Mouse (Mus musculus) ES-E14 (cell line): ENCODE results near the gene Adh1. TPM values are rescaled to one million over a fixed set of nuclear protein-coding genes. Genes with fewer than 3 reads are reported as not detected.

Experiments
- DNase-seq: peaks from one replicate; pipeline ENCODE4 v3.0.0-alpha.2; 2013; ENCODE audit warnings: low read depth, low spot score
- H3K27ac ChIP-seq: 2 replicates; pipeline ENCODE4 v1.5.1; 2012; ENCODE audit warnings: low read depth, mild to moderate bottlenecking, low read length, moderate library complexity, mixed read lengths; ENCODE audit not compliant: poor library complexity, insufficient read depth, severe bottlenecking
- H3K36me3 ChIP-seq: 2 replicates; pipeline ENCODE4 v1.6.1; 2012; ENCODE audit warnings: mild to moderate bottlenecking, low read length, moderate library complexity, mixed read lengths; ENCODE audit not compliant: control insufficient read depth, poor library complexity, insufficient read depth, severe bottlenecking
- H3K4me1 ChIP-seq, 2 experiments: fragments of 150-350 bp in 1 of 2; sonication (generic) in 1 of 2; 2 replicates each; pipeline ENCODE4 v1.6.1; 2012; ENCODE audit warnings: low read length in 2 of 2, mild to moderate bottlenecking in 1 of 2, mixed read lengths in 1 of 2; ENCODE audit not compliant: control insufficient read depth in 2 of 2, insufficient read depth in 2 of 2, poor library complexity in 1 of 2
- H3K4me3 ChIP-seq, 2 experiments: fragments of 150-350 bp in 1 of 2; sonication (generic) in 1 of 2; 2 replicates each; pipeline ENCODE4 v1.5.1; 2012; ENCODE audit warnings: low read length in 2 of 2, low read depth in 1 of 2, mild to moderate bottlenecking in 1 of 2, mixed read lengths in 1 of 2; ENCODE audit not compliant: insufficient read depth in 1 of 2, poor library complexity in 1 of 2, severe bottlenecking in 1 of 2
- H3K9ac ChIP-seq: 2 replicates; pipeline ENCODE4 v1.6.1; 2012; ENCODE audit warnings: low read depth, mild to moderate bottlenecking, low read length, mixed read lengths; ENCODE audit not compliant: poor library complexity, insufficient read depth, severe bottlenecking
- H3K9me3 ChIP-seq: fragments of 150-350 bp; sonication (generic); 2 replicates; pipeline ENCODE4 v1.6.1; 2012; ENCODE audit warnings: low read depth, mild to moderate bottlenecking, low read length; ENCODE audit not compliant: control insufficient read depth, insufficient read depth
- CHD2 ChIP-seq: IDR thresholded peaks from 2 replicates; pipeline ENCODE4 v1.6.1; 2014; ENCODE audit warnings: mild to moderate bottlenecking, low read depth, low read length, inconsistent platforms
- HCFC1 ChIP-seq: IDR thresholded peaks from 2 replicates; pipeline ENCODE4 v1.6.1; 2012; ENCODE audit warnings: low read length, inconsistent platforms, borderline replicate concordance; ENCODE audit not compliant: insufficient read depth
- MAFK ChIP-seq: IDR thresholded peaks from 2 replicates; pipeline ENCODE4 v1.6.1; 2014; ENCODE audit warnings: mild to moderate bottlenecking, low read depth, low read length, inconsistent platforms; ENCODE audit not compliant: insufficient read depth
- ZC3H11A ChIP-seq: IDR thresholded peaks from 2 replicates; pipeline ENCODE4 v1.6.1; 2012; ENCODE audit warnings: low read depth, mild to moderate bottlenecking, inconsistent platforms, low read length, borderline replicate concordance
- ZNF384 ChIP-seq: IDR thresholded peaks from 2 replicates; pipeline ENCODE4 v1.6.1; 2012; ENCODE audit warnings: low read depth, low read length, inconsistent platforms
- in situ Hi-C, 2 experiments: fragments of 600-800 bp; cut with MboI; formaldehyde crosslinking; loops; one replicate each; pipeline ENCODE4 v1.15.1; 2025; ENCODE audit warnings: low sequenced_read_pairs in 2 of 2, inconsistent platforms in 1 of 2; ENCODE audit not compliant: unreplicated experiment in 2 of 2
- total RNA-seq: library from RNA; depleted of rRNA; stranded (reverse); fragments of 300-350 nt; gene quantifications from 2 replicates; pipeline ENCODE4 v1.2.3, GENCODE M21; 2012

The Adh1 gene
- total RNA-seq, 1 experiment: 0.36 TPM

DNA sequence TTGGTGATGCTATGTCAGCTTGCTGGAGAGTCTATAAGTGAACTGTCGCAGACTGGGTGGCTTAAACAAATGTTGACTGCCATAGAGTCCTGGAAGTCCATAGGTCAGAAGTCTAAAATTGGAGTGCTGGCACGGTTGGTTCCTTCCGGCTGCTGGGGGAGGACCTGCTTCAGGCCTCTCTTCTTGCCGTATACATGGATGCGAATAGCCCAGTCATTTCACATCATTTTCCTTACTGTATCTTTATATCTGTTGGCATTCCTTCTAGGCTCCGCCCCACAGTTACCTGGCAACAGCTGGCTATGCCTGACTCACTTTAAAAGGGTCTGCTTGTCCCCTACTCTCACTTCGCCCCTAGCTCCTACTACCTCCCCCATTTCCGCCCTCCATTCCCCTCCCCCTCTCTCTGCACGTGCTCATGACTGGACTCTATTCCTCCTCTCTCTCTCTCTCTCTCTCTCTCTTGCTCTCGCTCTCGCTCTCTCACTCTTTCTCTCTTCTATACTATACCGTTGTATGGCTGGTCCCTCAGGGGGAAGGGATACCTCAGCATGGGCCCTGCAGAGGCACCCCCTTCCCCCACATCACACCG is 36.3 kb upstream of the Adh1 start:
- Histone ChIP-seq H3K9ac (no peak overlapping the region), H3K4me1 (peaks cover 0 to 6% of the 10 kb centered on the region in 2 experiments; a peak in 2 of 4 replicates), H3K27ac (no peak overlapping the region), H3K4me3 (no peak overlapping the region), H3K36me3 (no peaks in the 10 kb centered on the region), H3K9me3 (no peaks in the 10 kb centered on the region)
- TF ChIP-seq CHD2: no peak
- no peak for TF ChIP-seq ZNF384
- no peak for TF ChIP-seq MAFK
- no peak for TF ChIP-seq ZC3H11A
- TF ChIP-seq HCFC1: no peak
- DNase-seq: no peak
- in situ Hi-C loops: no loop called here

DNA sequence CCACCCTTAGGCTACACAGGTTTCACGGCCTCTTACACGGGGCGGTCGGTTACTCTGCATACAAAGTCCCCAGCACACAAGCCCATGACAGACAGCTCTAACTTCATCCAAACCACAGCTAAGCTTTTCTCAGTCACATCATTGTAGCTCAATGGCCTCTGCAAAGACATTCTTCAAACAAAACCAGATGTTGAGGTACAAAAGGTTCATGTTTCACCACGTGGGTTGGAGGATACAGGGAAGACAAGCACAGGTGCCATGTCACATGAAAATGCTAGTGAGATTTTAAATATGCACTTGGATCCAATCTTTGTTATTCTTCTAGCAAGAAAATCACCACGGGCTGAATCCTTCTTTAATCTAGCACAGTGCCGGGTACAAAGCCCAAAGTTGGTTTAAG is 35.5 kb upstream of the Adh1 start:
- Histone ChIP-seq H3K9ac (no peak overlapping the region), H3K36me3 (no peaks in the 10 kb centered on the region), H3K9me3 (no peaks in the 10 kb centered on the region), H3K4me1 (peaks cover 0 to 6% of the 10 kb centered on the region in 2 experiments; a peak in 2 of 4 replicates), H3K4me3 (no peak overlapping the region), H3K27ac (no peak overlapping the region)
- in situ Hi-C loops: no loop called here
- no peak for DNase-seq
- TF ChIP-seq MAFK (no peak), ZC3H11A (no peak), CHD2 (no peak), ZNF384 (no peak), HCFC1 (no peak)

DNA sequence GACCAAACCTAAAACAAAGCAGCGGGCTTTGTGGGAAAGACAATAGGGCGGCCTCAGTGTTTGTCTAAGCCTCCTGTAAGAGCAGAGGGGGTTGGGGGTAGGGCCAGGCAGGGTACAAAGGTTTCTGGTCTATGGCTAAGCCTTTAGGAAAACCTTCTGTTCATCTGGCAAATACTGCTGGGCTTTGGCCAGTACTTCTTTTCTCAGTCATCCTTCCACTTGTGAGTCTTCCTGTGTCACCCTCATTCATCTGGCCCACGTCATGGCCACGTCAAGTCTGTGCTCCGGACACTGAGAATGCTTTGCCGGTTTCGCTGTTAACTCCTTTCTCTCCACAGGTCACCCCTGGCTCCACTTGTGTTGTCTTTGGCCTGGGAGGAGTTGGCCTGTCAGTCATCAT is 34.9 kb upstream of the Adh1 start:
- Histone ChIP-seq H3K27ac (no peak overlapping the region), H3K4me3 (no peak overlapping the region)
- in situ Hi-C loops: no loop called here

DNA sequence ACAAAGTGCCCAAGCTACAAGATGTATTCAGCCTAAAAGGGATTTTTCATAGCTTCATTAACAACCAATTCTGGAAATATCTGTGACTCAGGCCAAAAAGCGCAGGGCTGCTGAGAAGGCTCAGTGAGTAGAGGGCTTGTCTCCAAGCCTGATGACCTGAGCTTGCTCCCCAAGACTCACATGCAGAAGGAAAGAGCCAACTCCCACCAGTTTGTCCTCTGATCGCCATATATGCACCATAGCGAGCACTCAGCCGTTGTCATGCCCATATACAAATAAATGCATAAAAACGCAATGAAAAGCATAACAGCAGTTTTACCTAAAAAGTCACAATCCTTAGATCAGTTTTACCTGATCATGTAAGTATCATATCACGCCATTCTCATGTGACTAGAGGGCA is 34.3 kb upstream of the Adh1 start:
- TF ChIP-seq ZC3H11A (no peak), CHD2 (no peak), HCFC1 (no peak), MAFK (no peak), ZNF384 (no peak)
- Histone ChIP-seq H3K36me3 (no peaks in the 10 kb centered on the region), H3K4me1 (peaks cover 0 to 6% of the 10 kb centered on the region in 2 experiments; a peak in 2 of 4 replicates), H3K27ac (no peak overlapping the region), H3K9me3 (no peaks in the 10 kb centered on the region), H3K9ac (no peak overlapping the region), H3K4me3 (no peak overlapping the region)
- in situ Hi-C loops: no loop called here
- DNase-seq: no peak

More for the DNA sequence above, 34.9 kb upstream of the Adh1 start:
- DNase-seq: no peak
- no peaks in the 10 kb centered on the region for H3K36me3 ChIP-seq
- H3K9me3 ChIP-seq: no peaks in the 10 kb centered on the region
- no peak for TF ChIP-seq HCFC1
- TF ChIP-seq MAFK: no peak
- TF ChIP-seq ZC3H11A: no peak
- TF ChIP-seq ZNF384: no peak
- no peak overlapping the region for H3K9ac ChIP-seq
- H3K4me1 ChIP-seq: peaks cover 0 to 6% of the 10 kb centered on the region in 2 experiments; a peak in 2 of 4 replicates

DNA sequence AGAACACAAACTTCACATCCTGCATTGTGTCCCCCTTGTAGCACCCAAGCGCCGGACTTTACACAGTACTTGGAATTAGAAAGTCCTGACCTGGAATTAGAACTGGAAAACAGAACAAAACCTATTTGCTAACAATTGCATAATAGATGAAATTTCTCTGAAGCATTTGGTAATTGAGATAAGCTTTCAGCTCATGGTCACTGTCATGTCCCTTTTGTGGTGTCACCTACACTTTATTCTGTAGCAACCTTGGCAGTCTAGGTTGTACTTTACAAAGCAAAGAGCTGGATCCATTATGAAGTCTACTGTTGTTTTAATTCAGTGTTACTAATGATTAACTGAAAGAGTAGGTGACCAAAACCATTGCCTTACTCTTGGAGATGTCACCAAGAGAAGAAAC is 33.7 kb upstream of the Adh1 start:
- TF ChIP-seq HCFC1 (no peak), CHD2 (no peak), ZNF384 (no peak), ZC3H11A (no peak), MAFK (no peak)
- H3K27ac ChIP-seq: no peak overlapping the region
- DNase-seq: no peak
- no peaks in the 10 kb centered on the region for H3K36me3 ChIP-seq
- no peak overlapping the region for H3K4me3 ChIP-seq
- H3K4me1 ChIP-seq: peaks cover 0 to 6% of the 10 kb centered on the region in 2 experiments; a peak in 2 of 4 replicates
- no peak overlapping the region for H3K9ac ChIP-seq
- H3K9me3 ChIP-seq: no peaks in the 10 kb centered on the region
- in situ Hi-C loops: no loop called here
